Mouse (Mus musculus) hindbrain, embryonic 16.5 days (tissue): ENCODE results near the gene Pik3cg. TPM values are rescaled to one million over a fixed set of nuclear protein-coding genes. Genes with fewer than 3 reads are reported as not detected.

Source experiments
- ATAC-seq: fragments of 200-750 bp; cut with Nextera tagmentation; 2 replicates; pipeline ENCODE4 v1.8.0; 2017; ENCODE audit warnings: moderate TSS enrichment, moderate library complexity
- H3K27ac ChIP-seq: fragments of 300-500 bp; sonication (generic); 2 replicates; pipeline ENCODE4 v1.5.1; 2014; ENCODE audit warnings: low read depth, mild to moderate bottlenecking, control low read depth, low read length, moderate library complexity
- H3K27me3 ChIP-seq: fragments of 300-500 bp; sonication (generic); replicated peaks from 2 replicates; pipeline ENCODE4 v1.6.1; 2014; ENCODE audit warnings: low read length; ENCODE audit not compliant: control insufficient read depth, insufficient read depth
- H3K36me3 ChIP-seq: fragments of 300-500 bp; sonication (generic); 2 replicates; pipeline ENCODE4 v1.6.1; 2014; ENCODE audit warnings: mild to moderate bottlenecking, low read length, moderate library complexity, mixed read lengths; ENCODE audit not compliant: control insufficient read depth, insufficient read depth
- H3K4me1 ChIP-seq: fragments of 300-500 bp; sonication (generic); 2 replicates; pipeline ENCODE4 v1.6.1; 2014; ENCODE audit warnings: low read depth, low read length; ENCODE audit not compliant: control insufficient read depth, insufficient read depth
- H3K4me2 ChIP-seq: fragments of 300-500 bp; sonication (generic); 2 replicates; pipeline ENCODE4 v1.6.1; 2014; ENCODE audit warnings: mild to moderate bottlenecking, low read length, control low read depth, moderate library complexity
- H3K4me3 ChIP-seq: fragments of 300-500 bp; sonication (generic); 2 replicates; pipeline ENCODE4 v1.5.1; 2014; ENCODE audit warnings: mild to moderate bottlenecking, low read length, control low read depth, moderate library complexity
- H3K9ac ChIP-seq: fragments of 300-500 bp; sonication (generic); 2 replicates; pipeline ENCODE4 v1.6.1; 2014; ENCODE audit warnings: low read depth, mild to moderate bottlenecking, control low read depth, low read length, moderate library complexity
- H3K9me3 ChIP-seq: fragments of 300-500 bp; sonication (generic); 2 replicates; pipeline ENCODE4 v1.6.1; 2014; ENCODE audit warnings: mild to moderate bottlenecking, low read length, moderate library complexity; ENCODE audit not compliant: control insufficient read depth
- WGBS: fragments of 180-500 bp; shearing (Covaris S2); extraction: QIAGEN DNeasy Blood & Tissue Kit; methylation state at CpG from one replicate; pipeline ENCODE4 v1.1.7; 2014; 5-methylcytosine and 5-hydroxymethylcytosine counted together
- polyA plus RNA-seq: library from polyadenylated mRNA; unstranded; fragments of >200 nt; fragmentation: Nextera tagmentation; extraction: Ambion mirVana; gene quantifications from 2 replicates; pipeline ENCODE4 v1.2.1, GENCODE M21; 2015

Pik3cg gene
- polyA plus RNA-seq, 1 experiment from 2014 or later = 0.98 TPM

DNA sequence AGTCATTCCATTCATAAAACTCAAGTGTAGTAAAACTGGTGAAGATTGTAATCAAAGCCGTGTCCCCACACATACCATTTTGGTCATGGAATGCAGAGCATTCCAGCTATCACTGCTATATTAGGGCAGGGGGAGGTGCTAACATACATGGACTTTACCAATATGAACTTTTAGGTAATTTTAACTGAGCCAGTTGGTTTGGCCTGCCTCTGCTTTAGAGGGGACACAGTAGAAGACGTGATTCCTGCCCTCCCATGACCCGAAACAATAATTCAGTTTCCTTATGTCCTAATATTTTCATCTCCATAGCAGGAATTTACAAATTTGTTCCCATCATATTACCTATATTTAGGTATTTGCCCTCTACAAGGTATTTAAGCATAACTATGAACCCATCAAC lies 1.3 kb downstream of the Pik3cg start:
- whole genome bisulfite sequencing = 83% methylated on average over 3 of the region's 3 CpGs

DNA sequence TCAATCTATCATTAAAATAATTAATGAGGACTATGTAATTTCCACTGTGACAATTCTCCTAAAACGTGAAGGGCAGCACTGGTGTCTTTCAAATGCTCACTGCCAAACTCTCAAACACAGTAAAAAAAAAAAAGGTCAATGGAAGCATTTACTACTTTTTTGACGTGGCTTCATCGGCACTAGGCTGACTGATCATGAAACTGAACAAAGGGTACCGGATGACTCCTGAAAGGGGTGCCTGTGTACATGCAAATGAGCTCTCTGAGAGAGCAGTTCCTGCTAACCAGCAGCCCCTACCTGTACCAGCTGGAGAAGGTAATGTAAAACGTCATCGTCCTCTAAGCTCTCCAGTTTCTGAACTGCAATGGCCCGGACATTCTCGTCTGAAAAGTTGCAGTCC lies 4.8 kb downstream of the Pik3cg start:
- no peaks in the 10 kb centered on the region for H3K27me3 ChIP-seq
- WGBS = 47% methylated on average over 8 of the region's 8 CpGs
- H3K9ac ChIP-seq = no peak overlapping the region
- no peak overlapping the region for H3K4me3 ChIP-seq
- H3K4me2 ChIP-seq = no peak overlapping the region
- no peak for ATAC-seq
- no peaks in the 10 kb centered on the region for H3K36me3 ChIP-seq
- H3K27ac ChIP-seq = no peak overlapping the region
- H3K9me3 ChIP-seq = no peaks in the 10 kb centered on the region
- no peaks in the 10 kb centered on the region for H3K4me1 ChIP-seq

More for the DNA sequence above, 1.3 kb downstream of the Pik3cg start:
- H3K4me3 ChIP-seq = no peak overlapping the region
- H3K9me3 ChIP-seq = no peaks in the 10 kb centered on the region
- no peaks in the 10 kb centered on the region for H3K4me1 ChIP-seq
- H3K27ac ChIP-seq = no peak overlapping the region
- H3K36me3 ChIP-seq = no peaks in the 10 kb centered on the region
- ATAC-seq = no peak
- H3K27me3 ChIP-seq = no peaks in the 10 kb centered on the region
- no peak overlapping the region for H3K9ac ChIP-seq
- no peak overlapping the region for H3K4me2 ChIP-seq

DNA sequence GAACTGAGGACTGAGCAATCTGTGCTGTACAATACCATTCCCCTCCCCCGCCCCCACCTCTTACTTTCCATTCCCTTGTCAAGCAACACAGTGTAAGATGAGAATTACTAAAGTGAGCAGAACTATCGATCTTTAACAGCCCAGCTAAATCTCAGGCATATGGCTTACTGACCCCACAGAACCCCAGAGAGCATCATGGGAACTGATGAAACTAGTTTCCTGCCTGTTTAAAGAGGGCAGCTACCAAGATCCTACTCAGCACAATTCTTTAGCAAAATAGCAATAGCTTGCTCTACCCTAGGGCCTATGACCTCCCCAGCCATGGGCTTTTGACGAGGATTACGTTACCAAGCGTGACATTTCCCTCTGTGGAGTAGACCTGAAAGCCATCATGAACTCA lies 5.9 kb downstream of the Pik3cg start:
- Histone ChIP-seq H3K36me3 (no peaks in the 10 kb centered on the region), H3K27me3 (no peaks in the 10 kb centered on the region), H3K27ac (no peak overlapping the region), H3K4me1 (no peaks in the 10 kb centered on the region), H3K4me2 (no peak overlapping the region), H3K4me3 (no peak overlapping the region), H3K9me3 (no peaks in the 10 kb centered on the region), H3K9ac (no peak overlapping the region)
- no peak for ATAC-seq
- WGBS = 90% methylated on average over 5 of the region's 5 CpGs

DNA sequence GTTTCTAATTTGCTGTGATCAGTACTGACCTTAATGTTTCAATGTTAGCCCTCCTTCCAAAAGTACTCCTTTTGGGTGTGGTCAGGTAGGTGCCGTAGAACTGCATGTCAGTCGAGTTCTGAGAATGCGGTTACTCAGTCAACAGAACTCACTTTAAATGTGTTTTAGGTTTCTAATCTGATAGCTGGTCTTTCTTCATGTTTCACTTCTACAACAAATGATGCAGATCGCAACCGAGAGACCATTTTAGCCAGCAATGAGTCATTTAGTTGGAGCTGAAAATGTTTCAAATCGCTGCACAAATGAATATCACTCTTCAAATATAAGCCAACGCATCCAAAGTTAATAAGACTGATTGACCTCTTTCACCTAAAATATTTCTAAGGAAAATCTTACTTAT lies 6.5 kb downstream of the Pik3cg start:
- Histone ChIP-seq H3K4me1 (no peaks in the 10 kb centered on the region), H3K9ac (no peak overlapping the region), H3K4me2 (no peak overlapping the region), H3K36me3 (no peaks in the 10 kb centered on the region), H3K27ac (no peak overlapping the region), H3K4me3 (no peak overlapping the region), H3K27me3 (no peaks in the 10 kb centered on the region), H3K9me3 (no peaks in the 10 kb centered on the region)
- no peak for ATAC-seq
- 95% methylated on average over 7 of the region's 7 CpGs for WGBS

DNA sequence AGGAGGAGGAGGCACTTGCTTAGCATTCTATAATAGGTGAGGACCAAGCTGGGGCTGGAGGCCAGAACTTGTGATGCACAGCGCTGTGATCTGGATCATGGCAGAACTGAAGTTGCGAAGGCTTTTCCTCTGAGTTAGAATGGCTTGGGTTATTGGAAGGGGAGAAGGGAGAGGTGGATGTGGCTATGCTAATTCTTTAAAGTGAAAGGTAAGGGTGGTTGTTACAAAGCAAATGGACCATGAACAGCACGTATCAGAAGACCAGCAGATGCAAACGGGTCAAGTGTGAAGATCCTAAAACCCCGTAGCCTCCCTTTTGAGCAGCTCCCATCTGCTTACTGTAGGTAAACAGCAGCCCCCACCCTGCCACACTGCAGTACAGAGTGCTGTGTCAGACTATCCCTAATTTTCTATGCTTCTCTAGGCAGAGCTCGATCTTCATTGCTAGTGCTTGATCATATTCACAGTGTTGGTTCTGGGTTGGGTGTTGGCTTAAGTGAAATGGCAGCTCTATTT lies 7.3 kb downstream of the Pik3cg start:
- no peaks in the 10 kb centered on the region for H3K4me1 ChIP-seq
- 81% methylated on average over 6 of the region's 6 CpGs for WGBS
- H3K36me3 ChIP-seq = no peaks in the 10 kb centered on the region
- no peak overlapping the region for H3K9ac ChIP-seq
- H3K4me2 ChIP-seq = no peak overlapping the region
- H3K27ac ChIP-seq = no peak overlapping the region
- H3K9me3 ChIP-seq = no peaks in the 10 kb centered on the region
- no peaks in the 10 kb centered on the region for H3K27me3 ChIP-seq
- ATAC-seq = no peak
- no peak overlapping the region for H3K4me3 ChIP-seq

DNA sequence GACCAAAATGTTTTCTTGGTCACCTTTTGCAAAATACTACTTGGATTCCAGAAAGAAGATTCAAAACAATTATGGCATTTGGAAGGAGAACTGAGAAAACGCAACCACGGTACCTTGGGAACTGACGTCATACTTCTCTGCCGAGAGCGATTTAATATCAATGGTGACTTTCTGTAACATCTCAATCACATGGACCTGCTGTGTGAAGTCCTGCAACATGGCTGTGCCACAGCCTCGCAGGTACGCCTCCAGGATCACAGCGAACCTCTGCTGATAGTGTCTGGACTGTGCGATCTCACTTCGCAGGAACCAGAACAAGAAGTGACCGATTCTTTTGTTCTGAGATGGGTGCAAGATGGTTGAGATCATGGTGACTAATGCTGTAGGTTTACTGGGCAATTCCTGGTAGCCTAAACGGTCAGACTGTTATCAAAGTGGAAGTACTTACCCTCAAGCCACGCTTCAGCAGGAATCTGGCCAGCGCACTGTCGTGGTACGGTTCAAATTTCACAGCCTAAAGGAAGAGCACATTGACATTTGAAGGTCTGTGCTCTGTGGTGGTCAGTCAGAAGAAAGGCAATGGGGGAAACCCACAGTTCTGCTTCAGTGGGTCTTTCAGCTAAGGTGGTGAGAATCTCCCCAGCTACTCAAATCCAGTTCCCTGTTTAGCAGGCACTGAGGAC lies 7.9 kb downstream of the Pik3cg start:
- Histone ChIP-seq H3K4me3 (no peak overlapping the region), H3K27me3 (no peaks in the 10 kb centered on the region), H3K9ac (no peak overlapping the region), H3K27ac (no peak overlapping the region), H3K4me2 (no peak overlapping the region), H3K9me3 (no peaks in the 10 kb centered on the region), H3K36me3 (no peaks in the 10 kb centered on the region), H3K4me1 (no peaks in the 10 kb centered on the region)
- no peak for ATAC-seq
- WGBS = 91% methylated on average over 16 of the region's 16 CpGs

DNA sequence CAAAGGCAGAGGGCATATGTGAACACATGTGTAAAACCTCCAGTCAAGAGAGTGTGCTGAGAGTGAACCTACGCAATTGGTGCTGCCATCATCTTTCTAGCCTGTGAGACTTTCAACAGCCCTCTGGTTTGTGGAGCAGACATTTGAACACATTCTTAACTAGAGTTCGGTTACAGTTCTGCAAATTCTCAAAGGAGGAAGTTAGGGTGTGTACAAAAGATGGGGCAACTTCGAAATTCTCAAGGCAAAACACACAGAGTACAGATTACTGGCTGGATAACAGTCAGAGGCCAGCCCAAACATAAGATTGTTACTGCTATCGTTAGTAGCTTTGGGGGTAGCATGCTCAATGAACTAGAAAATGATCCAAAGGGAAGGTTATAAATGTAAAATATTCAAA lies 9.0 kb downstream of the Pik3cg start:
- no peak overlapping the region for H3K4me3 ChIP-seq
- no peak overlapping the region for H3K27ac ChIP-seq
- no peak for ATAC-seq
- H3K4me1 ChIP-seq = no peaks in the 10 kb centered on the region
- H3K9ac ChIP-seq = no peak overlapping the region
- no peaks in the 10 kb centered on the region for H3K9me3 ChIP-seq
- WGBS = 86% methylated on average over 4 of the region's 4 CpGs
- H3K27me3 ChIP-seq = no peaks in the 10 kb centered on the region
- H3K36me3 ChIP-seq = no peaks in the 10 kb centered on the region
- H3K4me2 ChIP-seq = no peak overlapping the region

DNA sequence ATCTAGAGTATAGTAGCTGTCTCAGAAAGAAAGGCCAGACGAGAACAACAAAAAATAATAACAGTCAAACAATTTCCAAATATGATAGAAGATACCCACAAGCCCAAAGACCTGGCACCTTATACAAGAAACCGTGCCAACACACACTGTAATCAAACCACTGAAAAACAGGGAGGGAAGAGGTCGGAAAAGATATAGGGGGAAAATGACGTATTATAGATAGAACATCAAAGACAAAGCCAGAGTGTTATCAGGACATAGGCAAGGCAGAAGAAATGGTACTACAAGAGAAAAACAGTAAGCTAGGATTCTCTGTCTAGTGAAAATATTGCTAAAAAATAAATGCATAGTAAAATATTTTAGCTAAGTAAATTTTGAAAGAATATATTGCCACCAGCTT lies 10.4 kb downstream of the Pik3cg start:
- whole genome bisulfite sequencing = 89% methylated on average over 4 of the region's 4 CpGs
- no peaks in the 10 kb centered on the region for H3K9me3 ChIP-seq
- no peak overlapping the region for H3K27ac ChIP-seq
- no peaks in the 10 kb centered on the region for H3K36me3 ChIP-seq
- H3K4me2 ChIP-seq = no peak overlapping the region
- no peak overlapping the region for H3K4me3 ChIP-seq
- H3K4me1 ChIP-seq = no peaks in the 10 kb centered on the region
- H3K27me3 ChIP-seq = no peaks in the 10 kb centered on the region
- no peak overlapping the region for H3K9ac ChIP-seq
- no peak for ATAC-seq

DNA sequence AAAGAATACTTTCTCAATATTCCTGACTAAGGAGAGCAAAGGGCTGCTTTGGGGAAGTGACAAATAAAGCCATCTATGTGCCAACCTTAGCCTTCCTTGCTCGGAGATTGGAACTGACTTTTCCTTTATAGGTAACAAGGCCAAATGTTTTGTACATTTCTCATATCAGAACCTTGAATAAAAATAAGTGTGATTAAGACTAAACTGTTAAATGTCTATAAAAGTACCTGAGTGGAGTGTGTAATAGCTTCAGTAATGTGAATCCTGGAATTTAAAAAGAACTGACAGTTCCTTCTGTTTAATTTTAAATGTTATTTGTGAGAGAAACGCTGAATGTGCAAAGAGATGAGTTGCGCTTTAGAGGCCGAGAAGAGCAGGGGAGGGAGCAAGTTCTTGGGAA lies 13.5 kb downstream of the Pik3cg start:
- 85% methylated on average over 4 of the region's 4 CpGs for WGBS
- H3K4me3 ChIP-seq = no peak overlapping the region
- H3K9ac ChIP-seq = no peak overlapping the region
- no peak for ATAC-seq
- H3K4me1 ChIP-seq = no peaks in the 10 kb centered on the region
- H3K9me3 ChIP-seq = no peaks in the 10 kb centered on the region
- no peak overlapping the region for H3K4me2 ChIP-seq
- no peak overlapping the region for H3K27ac ChIP-seq
- H3K27me3 ChIP-seq = no peaks in the 10 kb centered on the region
- H3K36me3 ChIP-seq = no peaks in the 10 kb centered on the region
